Mouse (Mus musculus) C2C12 (cell line): ENCODE measurements around the gene Lrp2. TPM values are rescaled to one million over a fixed set of nuclear protein-coding genes. Genes with fewer than 3 reads are reported as not detected.
A peak's percentile ranks its signal among the peaks of the same experiment; 100 is the strongest.

ENCODE experiments used
- H3K27me3 ChIP-seq: one replicate; pipeline ENCODE4 v1.6.1; 2011; ENCODE audit not compliant: control insufficient read depth, insufficient read depth, insufficient read length
- H3K36me3 ChIP-seq: one replicate; pipeline ENCODE4 v1.6.1; 2011; ENCODE audit not compliant: control insufficient read depth, insufficient read depth
- H3K4me3 ChIP-seq: one replicate; pipeline ENCODE4 v1.5.1; 2011; ENCODE audit warnings: mild to moderate bottlenecking, control low read depth; ENCODE audit not compliant: poor library complexity, insufficient read depth, severe bottlenecking
- H3K79me2 ChIP-seq: one replicate; pipeline ENCODE4 v1.6.1; 2011; ENCODE audit not compliant: control insufficient read depth, insufficient read depth
- H3K79me3 ChIP-seq: one replicate; pipeline ENCODE4 v1.6.1; 2011; ENCODE audit warnings: low read depth, control low read depth
- H3ac ChIP-seq: one replicate; pipeline ENCODE3; 2011; ENCODE audit warnings: low read depth; ENCODE audit not compliant: control insufficient read depth, insufficient read length
- CEBPB ChIP-seq: IDR thresholded peaks from one replicate; pipeline ENCODE4 v1.6.1; 2011; ENCODE audit warnings: low read depth, mild to moderate bottlenecking, control low read depth, moderate library complexity
- CTCF ChIP-seq: IDR thresholded peaks from one replicate; pipeline ENCODE4 v1.5.1; 2011; ENCODE audit not compliant: control insufficient read depth, insufficient read depth, insufficient read length
- FOSL1 ChIP-seq: IDR thresholded peaks from one replicate; pipeline ENCODE4 v1.8.0; 2011; ENCODE audit warnings: mild to moderate bottlenecking, low read length; ENCODE audit not compliant: poor library complexity, insufficient read depth, severe bottlenecking
- MAX ChIP-seq: IDR thresholded peaks from one replicate; pipeline ENCODE4 v1.6.1; 2011; ENCODE audit warnings: mild to moderate bottlenecking, control low read depth
- MYOD1 ChIP-seq: IDR thresholded peaks from one replicate; pipeline ENCODE4 v1.6.1; 2011; ENCODE audit warnings: low read depth; ENCODE audit not compliant: control insufficient read depth, insufficient read length
- MYOG ChIP-seq: IDR thresholded peaks from one replicate; pipeline ENCODE4 v1.6.1; 2011; ENCODE audit not compliant: control insufficient read depth, insufficient read length; ENCODE audit errors: extremely low read depth
- USF1 ChIP-seq: IDR thresholded peaks from one replicate; pipeline ENCODE4 v1.6.1; 2011; ENCODE audit warnings: low read depth, mild to moderate bottlenecking, control low read depth, moderate library complexity
- polyA plus RNA-seq: library from polyadenylated mRNA; unstranded; fragments of >200 nt; fragmentation: generic; extraction: Trizol; gene quantifications from one replicate; pipeline ENCODE4 v1.2.1, GENCODE M21; 2012; ENCODE audit warnings: missing spikeins

The Lrp2 gene
- polyA plus RNA-seq, 1 experiment = 0.68 TPM

GRCm38 (mm10) chr2:69393947-69394346 is 191.9 kb downstream of the Lrp2 start:
- Histone ChIP-seq H3ac (no peak overlapping the region), H3K79me2 (no peaks in the 10 kb centered on the region), H3K4me3 (no peak overlapping the region), H3K36me3 (no peaks in the 10 kb centered on the region), H3K79me3 (no peaks in the 10 kb centered on the region), H3K27me3 (no peaks in the 10 kb centered on the region)
- TF ChIP-seq MAX (no peak), CTCF (no peak), MYOD1 (no peak), CEBPB (no peak), MYOG (no peak), FOSL1 (no peak), USF1 (no peak)

- peaks cover 3% of the 10 kb centered on the region for H3K79me3 ChIP-seq
- H3ac ChIP-seq = no peak overlapping the region
- no peak overlapping the region for H3K4me3 ChIP-seq
- TF ChIP-seq CTCF (no peak), CEBPB (no peak), FOSL1 (no peak), MYOD1 (no peak), USF1 (no peak), MAX (no peak), MYOG (no peak)
- H3K79me2 ChIP-seq = no peaks in the 10 kb centered on the region
- H3K27me3 ChIP-seq = no peaks in the 10 kb centered on the region
- no peaks in the 10 kb centered on the region for H3K36me3 ChIP-seq
Observed at GRCm38 (mm10) chr2:69386118-69386871, 199.6 kb downstream of the Lrp2 start.

DNA sequence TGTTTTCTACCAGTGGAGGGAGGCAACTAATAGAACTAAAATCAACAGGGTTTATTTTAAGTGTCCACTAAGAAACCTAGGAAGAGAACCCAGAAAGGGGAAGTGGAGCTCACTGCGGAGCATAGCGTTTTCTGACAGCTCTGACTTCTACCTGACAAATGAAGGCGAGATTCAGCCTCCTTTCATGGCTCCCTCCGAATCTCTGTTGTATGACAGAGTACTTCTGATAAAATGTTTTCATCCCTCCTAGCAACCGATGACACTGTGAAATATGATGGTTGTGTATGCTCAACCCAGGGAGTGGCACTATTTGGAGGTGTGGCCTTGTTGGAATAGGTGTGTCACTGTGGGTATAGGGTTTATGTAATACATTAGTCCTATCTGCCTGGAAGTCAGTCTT is 203.0 kb downstream of the Lrp2 start:
- Histone ChIP-seq H3K79me2 (no peaks in the 10 kb centered on the region), H3K4me3 (no peak overlapping the region), H3K27me3 (no peaks in the 10 kb centered on the region), H3K36me3 (no peaks in the 10 kb centered on the region), H3ac (no peak overlapping the region), H3K79me3 (peaks cover 3% of the 10 kb centered on the region)
- TF ChIP-seq CEBPB (no peak), FOSL1 (no peak), MYOD1 (no peak), CTCF (no peak), MAX (no peak), MYOG (no peak), USF1 (no peak)

GRCm38 (mm10) chr2:69381740-69382139 is 204.1 kb downstream of the Lrp2 start:
- no peak overlapping the region for H3ac ChIP-seq
- H3K36me3 ChIP-seq = no peaks in the 10 kb centered on the region
- H3K4me3 ChIP-seq = no peak overlapping the region
- no peaks in the 10 kb centered on the region for H3K79me2 ChIP-seq
- peaks cover 3% of the 10 kb centered on the region for H3K79me3 ChIP-seq
- no peak for TF ChIP-seq MAX
- TF ChIP-seq FOSL1 = no peak
- no peak for TF ChIP-seq MYOG
- no peak for TF ChIP-seq USF1
- no peak for TF ChIP-seq CEBPB
- no peak for TF ChIP-seq CTCF
- TF ChIP-seq MYOD1 = no peak
- H3K27me3 ChIP-seq = no peaks in the 10 kb centered on the region

- Histone ChIP-seq H3K79me2 (no peaks in the 10 kb centered on the region), H3K79me3 (peaks cover 3% of the 10 kb centered on the region), H3K36me3 (no peaks in the 10 kb centered on the region), H3ac (peak within 1 kb of the TSS; percentile 3), H3K27me3 (no peaks in the 10 kb centered on the region), H3K4me3 (peak within 1 kb of the TSS; percentile 7)
- TF ChIP-seq MAX = peak; percentile 88
- TF ChIP-seq MYOD1 = peak; percentile 48
- TF ChIP-seq FOSL1 = peak; percentile 98
- peak; percentile 100 for TF ChIP-seq CEBPB
- no peak for TF ChIP-seq MYOG
Observed at GRCm38 (mm10) chr2:69380281-69380680, 205.6 kb downstream of the Lrp2 start, which contains the start of gene Dhrs9. Gene Dhrs9, plus strand, starts transcription at chr2:69380445.

GRCm38 (mm10) chr2:69379801-69380200 is 206.1 kb downstream of the Lrp2 start:
- no peaks in the 10 kb centered on the region for H3K36me3 ChIP-seq
- no peaks in the 10 kb centered on the region for H3K79me2 ChIP-seq
- no peak overlapping the region for H3ac ChIP-seq
- H3K4me3 ChIP-seq = no peak overlapping the region
- H3K27me3 ChIP-seq = no peaks in the 10 kb centered on the region
- peaks cover 3% of the 10 kb centered on the region for H3K79me3 ChIP-seq
- TF ChIP-seq USF1 = no peak
- TF ChIP-seq MYOG = no peak
- no peak for TF ChIP-seq CEBPB
- no peak for TF ChIP-seq MAX
- TF ChIP-seq CTCF = no peak
- no peak for TF ChIP-seq MYOD1
- TF ChIP-seq FOSL1 = no peak
